Comparison of ENCODE assay signal across 8 mouse cellular contexts in the genomic region with DNA sequence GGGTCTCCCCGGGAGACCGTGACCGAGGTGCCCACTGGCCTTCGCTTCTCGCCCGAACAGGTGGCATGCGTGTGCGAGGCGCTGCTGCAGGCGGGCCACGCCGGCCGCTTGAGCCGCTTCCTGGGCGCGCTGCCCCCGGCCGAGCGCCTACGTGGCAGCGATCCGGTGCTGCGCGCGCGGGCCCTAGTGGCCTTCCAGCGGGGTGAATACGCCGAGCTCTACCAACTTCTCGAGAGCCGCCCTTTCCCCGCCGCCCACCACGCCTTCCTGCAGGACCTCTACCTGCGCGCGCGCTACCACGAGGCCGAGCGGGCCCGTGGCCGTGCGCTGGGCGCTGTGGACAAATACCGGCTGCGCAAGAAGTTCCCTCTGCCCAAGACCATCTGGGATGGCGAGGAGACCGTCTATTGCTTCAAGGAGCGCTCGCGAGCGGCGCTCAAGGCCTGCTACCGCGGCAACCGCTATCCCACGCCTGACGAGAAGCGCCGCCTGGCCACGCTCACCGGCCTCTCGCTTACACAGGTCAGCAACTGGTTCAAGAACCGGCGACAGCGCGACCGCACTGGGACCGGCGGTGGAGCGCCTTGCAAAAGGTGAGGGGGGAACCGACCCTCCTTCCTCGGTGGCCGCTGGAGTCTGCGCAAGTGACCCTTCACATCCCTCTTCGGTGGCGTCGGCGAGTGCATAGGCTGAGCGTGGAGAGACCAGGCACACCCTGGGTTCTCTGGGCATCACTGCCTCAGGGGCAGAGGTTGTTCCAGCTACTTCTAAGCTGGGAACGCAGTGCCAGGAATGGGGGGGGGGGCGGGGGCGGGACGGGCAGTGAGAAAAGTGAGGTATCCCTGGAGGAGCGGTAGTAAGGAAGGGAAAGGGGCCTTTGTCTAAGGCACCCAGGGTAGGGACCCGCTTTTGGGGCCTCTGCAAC. TPM values are rescaled to one million over a fixed set of nuclear protein-coding genes. Genes with fewer than 3 reads are reported as not detected.
A peak's percentile ranks its signal among the peaks of the same experiment; 100 is the strongest.
DNase-seq lines count a peak whose midpoint lies in the region; ATAC-seq and TF ChIP-seq lines count a peak whose summit lies in the region.

No protein-coding gene starts in this region.

- 1% methylated on average over 86 of the region's 87 CpGs for WGBS in spleen, adult 2 months
- WGBS in kidney, embryonic 14.5 days, result under 1% methylated on average over 77 of the region's 87 CpGs
- under 1% methylated on average over 77 of the region's 87 CpGs for WGBS in stomach, embryonic 15.5 days

- no peaks in the 10 kb centered on the region for H3K36me3 ChIP-seq in spleen, adult 2 months (ENCODE audit: control insufficient read depth, insufficient read depth, low read length)
- H3K36me3 ChIP-seq in kidney, embryonic 14.5 days (ENCODE audit: control insufficient read depth, insufficient read depth, low read length), result peaks cover 22% of the 10 kb centered on the region
- H3K36me3 ChIP-seq in stomach, embryonic 15.5 days, result no peaks in the 10 kb centered on the region

- H3K9me3 ChIP-seq in kidney, embryonic 14.5 days (ENCODE audit: control insufficient read depth, low read length), result no peaks in the 10 kb centered on the region
- H3K9me3 ChIP-seq in stomach, embryonic 15.5 days, result no peaks in the 10 kb centered on the region

- H3K4me1 ChIP-seq in spleen, adult 2 months (ENCODE audit: control insufficient read depth, insufficient read depth, insufficient read length), result peaks cover 16% of the 10 kb centered on the region
- peaks cover 33% of the 10 kb centered on the region for H3K4me1 ChIP-seq in kidney, embryonic 14.5 days (ENCODE audit: control insufficient read depth, insufficient read depth, low read length)
- H3K4me1 ChIP-seq in stomach, embryonic 15.5 days, result peaks cover 35% of the 10 kb centered on the region

- no peak for DNase-seq in spleen, adult 2 months (ENCODE audit: low read depth in 1 of 2, low spot score in 2 of 2)
- DNase-seq in spleen, adult 12 weeks (ENCODE audit: low spot score), result no peak
- DNase-seq in brain, embryonic 14.5 days (ENCODE audit: low read depth), result peak; percentile 63
- DNase-seq in heart, adult 9 months (ENCODE audit: low spot score in 2 of 2), result peak; percentile 50 to 62
- DNase-seq in lung, postnatal 14 days, result peak; percentile 51
- DNase-seq in layer of hippocampus, postnatal 14 days (ENCODE audit: low spot score in 2 of 2), result no peak

- peak overlapping the region; percentile 8; the same call in 1 of the 2 replicates for H3K27ac ChIP-seq in spleen, adult 2 months (ENCODE audit: insufficient read depth, low read length)
- peak overlapping the region; percentile 87 for H3K27ac ChIP-seq in kidney, embryonic 14.5 days (ENCODE audit: low read depth, low read length)
- peak overlapping the region; percentile 98 for H3K27ac ChIP-seq in stomach, embryonic 15.5 days

- H3K4me3 ChIP-seq in spleen, adult 2 months (ENCODE audit: extremely low read depth, insufficient read depth, insufficient read length), result peak overlapping the region; percentile 62
- peak overlapping the region; percentile 78 for H3K4me3 ChIP-seq in kidney, embryonic 14.5 days (ENCODE audit: low read length)
- H3K4me3 ChIP-seq in stomach, embryonic 15.5 days (replicated peaks), result peak overlapping the region; percentile 73

- H3K27me3 ChIP-seq in spleen, adult 2 months (ENCODE audit: control insufficient read depth, insufficient read depth, low read length), result peaks cover 27% of the 10 kb centered on the region
- H3K27me3 ChIP-seq in kidney, embryonic 14.5 days (ENCODE audit: control insufficient read depth, insufficient read depth, low read length), result no peaks in the 10 kb centered on the region
- no peaks in the 10 kb centered on the region for H3K27me3 ChIP-seq in stomach, embryonic 15.5 days (replicated peaks)

- ATAC-seq in kidney, embryonic 14.5 days (ENCODE audit: low FRiP score, low TSS enrichment), result 0 out of 2 replicates have a peak, but pooled peaks have one; percentile 1
- no peak for ATAC-seq in stomach, embryonic 15.5 days (ENCODE audit: insufficient read depth, low FRiP score, low read depth)

- no peak for TF ChIP-seq POLR2A in spleen, adult 2 months (IDR thresholded peaks at IDR 0.05; ENCODE audit: low read depth, low read length)
- no peak for TF ChIP-seq POLR2A in brain, embryonic 14.5 days (IDR thresholded peaks at IDR 0.05; ENCODE audit: borderline replicate concordance, extremely low read depth, insufficient read depth, insufficient read length, poor library complexity, severe bottlenecking)

- no peak for TF ChIP-seq CTCF in spleen, adult 2 months (IDR thresholded peaks at IDR 0.05; ENCODE audit: extremely low read depth, insufficient read depth, insufficient read length, insufficient replicate concordance)
- no peak for TF ChIP-seq CTCF in brain, embryonic 14.5 days (IDR thresholded peaks at IDR 0.05; ENCODE audit: borderline replicate concordance, extremely low read depth, insufficient read depth, insufficient read length)

- H3K4me2 ChIP-seq in kidney, embryonic 14.5 days (replicated peaks; ENCODE audit: low read depth, low read length), result peak overlapping the region; percentile 95
- peak overlapping the region; percentile 85 for H3K4me2 ChIP-seq in stomach, embryonic 15.5 days

- peak overlapping the region; percentile 92 for H3K9ac ChIP-seq in kidney, embryonic 14.5 days (ENCODE audit: low read depth, low read length)
- H3K9ac ChIP-seq in stomach, embryonic 15.5 days, result peak overlapping the region; percentile 81

RNA-seq across cellular contexts. Expression of a gene that starts 0.7 kb away (rescaled TPM):
- polyA plus RNA-seq in spleen, adult 2 months (2012; rRNA removed), result 9.1 and 9.8 TPM in 2 replicates
- polyA plus RNA-seq in brain, embryonic 14.5 days (2012; rRNA removed), result 16.3 and 27.6 TPM in 2 replicates
- polyA plus RNA-seq in kidney, embryonic 14.5 days (2014; fragmentation: Nextera tagmentation; extraction: Ambion mirVana), result 13.3 and 13.6 TPM in 2 replicates
- polyA plus RNA-seq in stomach, embryonic 15.5 days (2015; fragmentation: Nextera tagmentation; extraction: Ambion mirVana), result 10.8 and 12.1 TPM in 2 replicates
- total RNA-seq in layer of hippocampus, postnatal 14 days (2021), result 1 to 10 TPM; 2.1 to 2.7 TPM

RNA-seq across cellular contexts. Expression of a gene that starts 11.4 kb away (rescaled TPM):
- 175 and 182 TPM in 2 replicates for polyA plus RNA-seq in spleen, adult 2 months (2012; rRNA removed)
- 67.1 and 74.8 TPM in 2 replicates for polyA plus RNA-seq in brain, embryonic 14.5 days (2012; rRNA removed)
- 12.1 and 14.9 TPM in 2 replicates for polyA plus RNA-seq in kidney, embryonic 14.5 days (2014; fragmentation: Nextera tagmentation; extraction: Ambion mirVana)
- 73.9 and 77.2 TPM in 2 replicates for polyA plus RNA-seq in stomach, embryonic 15.5 days (2015; fragmentation: Nextera tagmentation; extraction: Ambion mirVana)
- total RNA-seq in layer of hippocampus, postnatal 14 days (2021), result 10 to 100 TPM; 33.0 to 42.3 TPM

RNA-seq across cellular contexts. Expression of a gene that starts 19.1 kb away (rescaled TPM):
- 26.6 and 31.9 TPM in 2 replicates for polyA plus RNA-seq in spleen, adult 2 months (2012; rRNA removed)
- polyA plus RNA-seq in brain, embryonic 14.5 days (2012; rRNA removed), result 178 and 209 TPM in 2 replicates
- polyA plus RNA-seq in kidney, embryonic 14.5 days (2014; fragmentation: Nextera tagmentation; extraction: Ambion mirVana), result 20.5 and 23.2 TPM in 2 replicates
- polyA plus RNA-seq in stomach, embryonic 15.5 days (2015; fragmentation: Nextera tagmentation; extraction: Ambion mirVana), result 13.7 and 15.1 TPM in 2 replicates
- total RNA-seq in layer of hippocampus, postnatal 14 days (2021), result 100 to 1,000 TPM; 141 to 147 TPM

RNA-seq across cellular contexts. Expression of a gene that starts 23.1 kb away (rescaled TPM):
- polyA plus RNA-seq in spleen, adult 2 months (2012; rRNA removed), result 0.02 TPM in 1 of 2 replicates, not detected in the other
- 5.2 and 5.9 TPM in 2 replicates for polyA plus RNA-seq in brain, embryonic 14.5 days (2012; rRNA removed)
- polyA plus RNA-seq in kidney, embryonic 14.5 days (2014; fragmentation: Nextera tagmentation; extraction: Ambion mirVana), result 2.3 and 4.5 TPM in 2 replicates
- polyA plus RNA-seq in stomach, embryonic 15.5 days (2015; fragmentation: Nextera tagmentation; extraction: Ambion mirVana), result 2.8 and 3.2 TPM in 2 replicates
- under 1 TPM; 0.72 to 0.78 TPM for total RNA-seq in layer of hippocampus, postnatal 14 days (2021)

RNA-seq across cellular contexts. Expression of a gene that starts 24.6 kb away (rescaled TPM):
- polyA plus RNA-seq in spleen, adult 2 months (2012; rRNA removed), result 15.4 and 16.5 TPM in 2 replicates
- polyA plus RNA-seq in brain, embryonic 14.5 days (2012; rRNA removed), result 15.9 and 18.1 TPM in 2 replicates
- 5.7 and 10.0 TPM in 2 replicates for polyA plus RNA-seq in kidney, embryonic 14.5 days (2014; fragmentation: Nextera tagmentation; extraction: Ambion mirVana)
- 11.6 and 12.8 TPM in 2 replicates for polyA plus RNA-seq in stomach, embryonic 15.5 days (2015; fragmentation: Nextera tagmentation; extraction: Ambion mirVana)
- total RNA-seq in layer of hippocampus, postnatal 14 days (2021), result 10 to 100 TPM; 11.0 to 14.0 TPM

Comparison
In these comparisons a context has a peak if more than half of its experiments do, and no peak if none do; other contexts are left out.
1. DNase-seq: peak in brain, embryonic 14.5 days (single experiment), heart, adult 9 months (2 of 2) and lung, postnatal 14 days (single experiment); none in spleen, adult 2 months (0 of 2), spleen, adult 12 weeks (single experiment) and layer of hippocampus, postnatal 14 days (0 of 2).
2. H3K27ac ChIP-seq: peak in every context shown above with its lines; median percentile 98 in stomach, embryonic 15.5 days; 87 in kidney, embryonic 14.5 days; 8 in spleen, adult 2 months.
3. Peak in every context shown above with its lines, with median percentiles within 50 percentile points of each other: H3K4me3 ChIP-seq.